Mouse (Mus musculus) naive thymus-derived CD4-positive, alpha-beta T cell, adult 2 months (primary cell): ENCODE measurements around the gene Ranbp3.
"Not testable (repeated sequence)": the region's sequence is repeated elsewhere in the genome, so short reads cannot be mapped to it uniquely, and the experiment has no call there.

Source experiments
- DNase-seq: peaks from one replicate; pipeline ENCODE4 v3.0.0-alpha.2; 2011; ENCODE audit warnings: low read depth

Ranbp3 gene

GRCm38 (mm10) chr17:56672941-56673646 is at the start of gene Ranbp3:
Gene Ranbp3 (plus strand): TSS chr17:56673294.
- DNase-seq, result peak; percentile 100

- no peak for DNase-seq
These were observed 47.6 kb upstream of the Ranbp3 start for GRCm38 (mm10) chr17:56625495-56625894.

- DNase-seq, result peak; percentile 42
These were observed 46.8 kb upstream of the Ranbp3 start for GRCm38 (mm10) chr17:56626260-56626659.

- peak; percentile 99 for DNase-seq
These were observed 46.2 kb upstream of the Ranbp3 start, which contains the start of gene Lonp1 for GRCm38 (mm10) chr17:56626754-56627470. Gene Lonp1 (minus strand): TSS chr17:56626887.

- no peak for DNase-seq
These were observed 45.4 kb upstream of the Ranbp3 start, which contains the start of gene Catsperd for GRCm38 (mm10) chr17:56627530-56628277. Gene Catsperd (plus strand): TSS chr17:56628143.

GRCm38 (mm10) chr17:56629800-56630781 is 43.0 kb upstream of the Ranbp3 start:
- not testable (repeated sequence) for DNase-seq

- DNase-seq, result no peak
These were observed 41.3 kb upstream of the Ranbp3 start for GRCm38 (mm10) chr17:56631807-56632206.

GRCm38 (mm10) chr17:56634023-56634422 is 39.1 kb upstream of the Ranbp3 start:
- DNase-seq, result no peak

GRCm38 (mm10) chr17:56643237-56643636 is 29.9 kb upstream of the Ranbp3 start:
- DNase-seq, result no peak

- DNase-seq, result peak; percentile 22
These were observed 25.5 kb upstream of the Ranbp3 start for GRCm38 (mm10) chr17:56647546-56647945.

GRCm38 (mm10) chr17:56651801-56652200 is 21.3 kb upstream of the Ranbp3 start:
- DNase-seq, result no peak

- DNase-seq, result no peak
These were observed 18.3 kb upstream of the Ranbp3 start for GRCm38 (mm10) chr17:56654771-56655170.

GRCm38 (mm10) chr17:56655311-56655710 is 17.8 kb upstream of the Ranbp3 start:
- no peak for DNase-seq

- no peak for DNase-seq
These were observed 16.9 kb upstream of the Ranbp3 start for GRCm38 (mm10) chr17:56656171-56656570.

- no peak for DNase-seq
These were observed 9.4 kb upstream of the Ranbp3 start for GRCm38 (mm10) chr17:56663659-56664058.

- DNase-seq, result no peak
These were observed 8.8 kb upstream of the Ranbp3 start for GRCm38 (mm10) chr17:56664333-56664732.

GRCm38 (mm10) chr17:56666384-56666783 is 6.7 kb upstream of the Ranbp3 start:
- no peak for DNase-seq

- DNase-seq, result no peak
These were observed 5.5 kb upstream of the Ranbp3 start for GRCm38 (mm10) chr17:56667591-56667990.

GRCm38 (mm10) chr17:56668384-56669144 is 4.5 kb upstream of the Ranbp3 start:
- peak; percentile 90 for DNase-seq

- DNase-seq, result no peak
These were observed 3.3 kb upstream of the Ranbp3 start for GRCm38 (mm10) chr17:56669766-56670165.
